Mouse (Mus musculus) midbrain, embryonic 14.5 days (tissue): Measurements from ENCODE around the gene Chkb. TPM values are rescaled to one million over a fixed set of nuclear protein-coding genes. Genes with fewer than 3 reads are reported as not detected.
"Not testable (repeated sequence)": the region's sequence is repeated elsewhere in the genome, so short reads cannot be mapped to it uniquely, and the experiment has no call there.

Experiments used
- ATAC-seq: fragments of 200-750 bp; cut with Nextera tagmentation; 2 replicates; pipeline ENCODE4 v1.8.0; 2017; ENCODE audit warnings: moderate number of reproducible peaks, moderate library complexity; ENCODE audit not compliant: low FRiP score, low TSS enrichment
- DNase-seq: peaks from one replicate; pipeline ENCODE4 v3.0.0-alpha.2; 2015
- H3K27ac ChIP-seq: fragments of 300-500 bp; sonication (generic); replicated peaks from 2 replicates; pipeline ENCODE4 v1.5.1; 2014; ENCODE audit warnings: mild to moderate bottlenecking, low read depth, low read length, moderate library complexity
- H3K27me3 ChIP-seq: fragments of 300-500 bp; sonication (generic); 2 replicates; pipeline ENCODE4 v1.6.1; 2014; ENCODE audit warnings: low read length, control low read depth, mixed read lengths; ENCODE audit not compliant: control insufficient read depth, insufficient read depth
- H3K36me3 ChIP-seq: fragments of 300-500 bp; sonication (generic); 2 replicates; pipeline ENCODE4 v1.6.1; 2014; ENCODE audit warnings: low read length, control low read depth; ENCODE audit not compliant: control insufficient read depth, insufficient read depth
- H3K4me1 ChIP-seq: fragments of 300-500 bp; sonication (generic); 2 replicates; pipeline ENCODE4 v1.6.1; 2014; ENCODE audit warnings: mild to moderate bottlenecking, antibody characterized with exemption, low read length, control low read depth; ENCODE audit not compliant: control insufficient read depth, insufficient read depth
- H3K4me2 ChIP-seq: fragments of 300-500 bp; sonication (generic); 2 replicates; pipeline ENCODE4 v1.6.1; 2014; ENCODE audit warnings: mild to moderate bottlenecking, low read length, moderate library complexity
- H3K4me3 ChIP-seq: fragments of 300-500 bp; sonication (generic); replicated peaks from 2 replicates; pipeline ENCODE4 v1.5.1; 2014; ENCODE audit warnings: low read depth, low read length
- H3K9ac ChIP-seq: fragments of 300-500 bp; sonication (generic); replicated peaks from 2 replicates; pipeline ENCODE4 v1.6.1; 2014; ENCODE audit warnings: mild to moderate bottlenecking, low read length, moderate library complexity
- H3K9me3 ChIP-seq: fragments of 300-500 bp; sonication (generic); 2 replicates; pipeline ENCODE4 v1.6.1; 2016; ENCODE audit warnings: low read length, control low read depth, mixed read lengths; ENCODE audit not compliant: control insufficient read depth
- WGBS: fragments of 180-500 bp; shearing (Covaris S2); extraction: QIAGEN DNeasy Blood & Tissue Kit; methylation state at CpG from one replicate; pipeline ENCODE4 v1.1.7; 2014; 5-methylcytosine and 5-hydroxymethylcytosine counted together
- polyA plus RNA-seq: library from polyadenylated mRNA; unstranded; fragments of >200 nt; fragmentation: Nextera tagmentation; extraction: Ambion mirVana; gene quantifications from 2 replicates; pipeline ENCODE4 v1.2.1, GENCODE M21; 2014

Chkb gene
- polyA plus RNA-seq, 1 experiment from 2014 or later = 76.3 TPM

DNA sequence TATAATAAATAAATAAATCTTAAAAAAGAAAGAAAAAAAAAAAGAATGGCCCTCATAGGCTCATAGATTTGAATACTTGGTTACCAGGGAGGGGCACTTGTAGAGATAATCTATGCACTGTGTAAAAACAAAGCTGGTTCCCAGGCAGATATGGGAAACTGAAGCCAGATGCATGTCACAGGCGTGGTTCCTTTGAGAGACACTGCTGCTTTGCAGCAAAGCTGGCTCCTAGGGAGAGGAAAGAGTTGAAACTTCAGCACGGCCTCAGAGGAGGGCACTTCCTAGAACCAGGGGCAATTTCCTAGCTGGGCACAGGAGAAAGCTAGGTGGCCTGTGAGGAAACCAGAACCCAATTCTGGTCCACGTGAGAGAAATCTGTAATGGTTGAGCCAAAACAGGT lies 4.4 kb upstream of the Chkb start:
- DNase-seq (no peak), ATAC-seq (no peak)
- no peak overlapping the region for H3K27ac ChIP-seq
- no peak overlapping the region for H3K4me3 ChIP-seq
- 67% methylated on average over 3 of the region's 3 CpGs for WGBS
- no peaks in the 10 kb centered on the region for H3K36me3 ChIP-seq
- no peaks in the 10 kb centered on the region for H3K9me3 ChIP-seq
- no peaks in the 10 kb centered on the region for H3K27me3 ChIP-seq
- no peak overlapping the region for H3K9ac ChIP-seq
- no peak overlapping the region for H3K4me2 ChIP-seq
- no peaks in the 10 kb centered on the region for H3K4me1 ChIP-seq

DNA sequence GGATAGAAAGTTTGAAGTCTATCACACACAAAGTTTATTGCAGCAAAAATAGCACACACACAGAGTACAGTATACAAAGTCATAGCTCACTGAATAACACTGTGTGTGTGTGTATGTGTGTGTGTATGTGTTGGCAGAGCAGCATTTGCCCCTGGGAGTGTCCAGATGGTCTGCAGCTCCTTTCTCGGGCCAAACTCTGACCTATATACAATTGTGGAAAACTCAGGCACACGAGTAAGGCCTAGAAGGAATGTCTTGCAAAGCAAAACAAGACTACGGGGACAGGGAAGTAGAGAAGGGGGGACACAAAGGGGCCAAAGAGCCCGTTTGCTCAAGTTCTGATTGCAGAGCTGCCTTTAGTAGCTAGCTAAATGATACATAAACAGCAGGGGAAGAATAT lies 3.2 kb upstream of the Chkb start:
- no peak overlapping the region for H3K27ac ChIP-seq
- H3K9me3 ChIP-seq = no peaks in the 10 kb centered on the region
- ATAC-seq = no peak
- 78% methylated on average over 4 of the region's 4 CpGs for WGBS
- H3K4me2 ChIP-seq = no peak overlapping the region
- no peak for DNase-seq
- H3K27me3 ChIP-seq = no peaks in the 10 kb centered on the region
- H3K9ac ChIP-seq = no peak overlapping the region
- peaks cover 1% of the 10 kb centered on the region; the same call in 1 of the 2 replicates for H3K36me3 ChIP-seq
- H3K4me3 ChIP-seq = no peak overlapping the region
- H3K4me1 ChIP-seq = peaks cover 7% of the 10 kb centered on the region; the same call in 1 of the 2 replicates

DNA sequence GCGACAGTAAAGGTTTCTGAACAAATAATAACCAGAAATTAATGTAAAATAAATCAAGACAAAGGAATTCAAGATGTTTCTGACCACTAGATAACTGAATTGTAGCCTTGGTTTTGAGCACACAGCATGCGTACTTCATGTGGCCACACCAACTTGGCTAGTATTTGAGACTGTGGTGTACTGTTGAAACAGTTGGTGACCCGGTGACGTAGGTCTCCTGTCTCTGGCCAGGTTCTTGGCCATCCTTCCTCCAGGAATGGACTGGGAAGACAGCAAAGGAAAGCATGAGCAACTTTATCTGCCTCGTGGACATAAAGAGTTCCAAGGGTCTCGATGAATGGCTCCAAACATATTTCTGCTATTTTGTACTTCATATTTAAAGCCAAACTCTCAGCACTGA lies 2.1 kb upstream of the Chkb start:
- H3K36me3 ChIP-seq = peaks cover 11% of the 10 kb centered on the region
- ATAC-seq = no peak
- no peaks in the 10 kb centered on the region for H3K9me3 ChIP-seq
- H3K27ac ChIP-seq = no peak overlapping the region
- H3K9ac ChIP-seq = no peak overlapping the region
- no peak overlapping the region for H3K4me2 ChIP-seq
- 98% methylated on average over 6 of the region's 6 CpGs for WGBS
- peaks cover 7% of the 10 kb centered on the region; the same call in 1 of the 2 replicates for H3K4me1 ChIP-seq
- H3K4me3 ChIP-seq = no peak overlapping the region
- no peaks in the 10 kb centered on the region for H3K27me3 ChIP-seq
- DNase-seq = no peak

DNA sequence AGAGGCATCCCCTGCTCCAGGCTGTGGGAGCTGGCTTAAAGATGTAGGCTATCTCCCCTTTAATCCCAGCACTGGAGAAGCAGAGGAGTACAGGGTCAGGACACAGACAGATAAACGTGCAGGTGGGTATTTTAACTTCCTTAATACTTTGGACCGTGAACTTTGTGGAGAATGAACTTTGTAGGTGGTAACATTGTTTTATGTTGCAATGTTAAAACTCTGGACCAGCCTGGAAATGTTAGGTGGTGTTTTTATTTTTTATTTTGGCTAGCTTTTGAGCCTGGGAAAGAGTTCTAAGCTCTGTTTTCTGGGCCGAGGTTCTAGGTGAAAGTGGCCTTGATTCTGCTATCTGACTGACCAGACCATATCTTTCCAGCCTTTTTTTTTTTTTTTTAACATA lies 1.6 kb upstream of the Chkb start:
- 85% methylated on average over 3 of the region's 3 CpGs for WGBS
- ATAC-seq = no peak
- H3K36me3 ChIP-seq = peaks cover 17% of the 10 kb centered on the region

DNA sequence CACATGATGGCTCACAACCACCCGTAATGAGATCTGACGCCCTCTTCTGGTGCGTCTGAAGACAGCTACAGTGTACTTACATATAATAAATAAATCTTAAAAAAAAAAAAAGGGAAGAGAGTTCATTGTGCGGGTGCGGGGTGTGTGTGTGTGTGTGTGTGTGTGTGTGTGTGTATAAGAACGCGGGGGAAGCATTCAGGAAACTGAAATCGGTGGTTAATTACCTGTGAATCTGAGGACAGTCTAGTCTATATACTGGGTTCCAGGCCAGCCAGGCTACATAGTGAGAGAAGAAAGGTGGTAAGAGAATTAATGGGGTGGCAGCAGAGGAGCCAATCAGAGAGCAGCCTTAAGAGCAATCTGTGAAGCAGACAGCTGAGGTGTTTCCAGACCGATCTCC lies 1.1 kb upstream of the Chkb start:
- WGBS = 90% methylated on average over 6 of the region's 9 CpGs
- not testable (repeated sequence) for H3K4me1 ChIP-seq, H3K27me3 ChIP-seq, H3K27ac ChIP-seq, H3K4me3 ChIP-seq, H3K9ac ChIP-seq, ATAC-seq, H3K9me3 ChIP-seq, DNase-seq
- peak overlapping the region; percentile 97; the same call in 1 of the 2 replicates for H3K4me2 ChIP-seq
- peaks cover 22% of the 10 kb centered on the region for H3K36me3 ChIP-seq

More for the DNA sequence above, 1.6 kb upstream of the Chkb start:
- Histone ChIP-seq H3K27me3 (no peaks in the 10 kb centered on the region), H3K9me3 (no peaks in the 10 kb centered on the region), H3K27ac (no peak overlapping the region), H3K4me2 (no peak overlapping the region), H3K4me1 (peaks cover 7% of the 10 kb centered on the region; the same call in 1 of the 2 replicates), H3K9ac (no peak overlapping the region), H3K4me3 (no peak overlapping the region)
- DNase-seq = no peak

DNA sequence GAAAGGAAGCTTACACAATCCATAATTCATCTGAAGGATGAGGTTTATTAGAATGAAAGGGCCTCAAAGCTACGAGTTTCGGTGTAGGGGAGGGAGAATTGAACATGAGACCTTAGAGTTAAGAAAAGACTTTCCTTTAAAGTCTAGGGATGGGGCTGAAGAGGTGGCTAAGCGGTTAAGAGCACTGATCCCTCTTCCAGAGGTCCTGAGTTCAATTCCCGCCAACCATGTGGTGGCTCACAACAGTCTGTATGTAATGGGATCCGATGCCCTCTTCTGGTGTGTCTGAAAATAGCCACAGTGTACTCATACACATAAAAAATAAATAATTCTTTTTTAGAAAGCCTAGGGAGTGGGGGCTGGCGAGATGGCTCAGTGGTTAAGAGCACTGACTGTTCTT lies 633 bp upstream of the Chkb start:
- DNase-seq (peak; percentile 29), ATAC-seq (no peak)
- Histone ChIP-seq H3K27ac (peak overlapping the region; percentile 96), H3K4me2 (peak overlapping the region; percentile 97), H3K27me3 (no peaks in the 10 kb centered on the region), H3K36me3 (peaks cover 25% of the 10 kb centered on the region), H3K4me3 (peak overlapping the region; percentile 84), H3K9ac (peak overlapping the region; percentile 79; the same call in 1 of the 2 replicates), H3K9me3 (no peaks in the 10 kb centered on the region), H3K4me1 (peaks cover 7% of the 10 kb centered on the region; the same call in 1 of the 2 replicates)
- 47% methylated on average over 6 of the region's 6 CpGs for WGBS

DNA sequence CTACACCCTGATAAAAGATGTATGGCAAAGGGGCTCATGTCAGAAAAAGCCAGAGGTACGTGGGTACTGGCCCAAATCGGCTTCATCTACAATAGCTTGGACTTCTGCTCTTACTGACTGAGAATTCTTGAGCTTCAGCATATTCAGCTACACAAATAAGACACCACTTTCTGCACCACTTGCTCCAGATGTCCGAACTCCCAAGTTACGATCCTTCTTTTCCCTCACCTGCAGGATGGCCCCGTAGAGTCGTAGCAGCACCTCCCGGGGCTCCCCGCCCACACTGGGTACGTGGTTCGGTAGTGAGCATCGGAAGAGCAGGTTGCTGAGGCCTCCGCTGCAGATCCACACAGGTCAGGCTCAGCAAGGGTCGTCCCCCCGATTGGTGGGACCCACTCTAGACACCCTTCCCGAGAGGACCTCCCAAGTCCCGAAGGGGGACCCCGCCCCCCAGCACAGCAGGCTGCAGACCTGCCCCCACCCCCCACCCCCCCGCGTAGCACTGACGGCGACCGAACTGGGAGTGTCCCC lies 822 bp downstream of the Chkb start:
- peak overlapping the region; percentile 79 for H3K9ac ChIP-seq
- H3K36me3 ChIP-seq = peaks cover 29% of the 10 kb centered on the region
- H3K27ac ChIP-seq = peak overlapping the region; percentile 96
- H3K4me2 ChIP-seq = peak overlapping the region; percentile 97
- 5% methylated on average over 22 of the region's 22 CpGs for WGBS
- peak overlapping the region; percentile 84 for H3K4me3 ChIP-seq
- DNase-seq = no peak
- no peaks in the 10 kb centered on the region for H3K27me3 ChIP-seq
- ATAC-seq = peak; percentile 55
- peaks cover 7% of the 10 kb centered on the region; the same call in 1 of the 2 replicates for H3K4me1 ChIP-seq
- H3K9me3 ChIP-seq = no peaks in the 10 kb centered on the region

DNA sequence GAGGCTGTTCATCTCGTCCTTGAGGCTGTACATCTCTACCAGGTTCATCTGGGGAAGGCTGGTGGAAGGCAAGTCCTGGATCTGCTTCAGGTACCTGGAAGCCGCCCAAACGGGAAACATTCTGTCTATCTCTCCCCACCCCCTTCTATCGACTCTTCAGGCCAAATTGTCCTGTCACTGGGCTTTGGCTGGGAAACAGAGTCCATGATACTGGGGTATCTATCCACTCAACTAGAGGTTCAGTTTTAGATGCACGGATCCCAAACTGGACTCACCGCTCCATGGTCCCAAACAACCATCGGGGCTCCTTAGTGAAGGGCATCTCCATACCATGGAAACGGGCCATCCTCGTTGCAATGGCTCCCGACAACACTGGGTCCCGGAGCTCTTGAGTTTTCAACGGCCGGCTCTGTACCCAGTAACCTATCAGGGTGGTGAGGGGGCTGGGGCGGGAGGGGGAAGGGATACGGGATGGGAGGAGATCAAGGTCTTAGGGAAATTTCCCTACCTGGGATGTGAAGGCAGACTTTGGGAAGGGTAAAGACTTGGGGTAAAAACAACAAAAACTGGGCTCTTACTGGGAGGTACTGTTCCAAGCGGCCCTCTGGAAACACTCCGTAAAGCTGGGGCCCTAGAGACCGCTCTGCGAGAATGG lies 1.4 kb downstream of the Chkb start:
- 84% methylated on average over 19 of the region's 19 CpGs for WGBS
- H3K27me3 ChIP-seq = no peaks in the 10 kb centered on the region
- H3K9me3 ChIP-seq = no peaks in the 10 kb centered on the region
- peak overlapping the region; percentile 79 for H3K9ac ChIP-seq
- DNase-seq (no peak), ATAC-seq (no peak)
- H3K4me1 ChIP-seq = peaks cover 7% of the 10 kb centered on the region; the same call in 1 of the 2 replicates
- H3K4me3 ChIP-seq = peak overlapping the region; percentile 84
- peak overlapping the region; percentile 97 for H3K4me2 ChIP-seq
- no peak overlapping the region for H3K27ac ChIP-seq
- peaks cover 30% of the 10 kb centered on the region for H3K36me3 ChIP-seq

DNA sequence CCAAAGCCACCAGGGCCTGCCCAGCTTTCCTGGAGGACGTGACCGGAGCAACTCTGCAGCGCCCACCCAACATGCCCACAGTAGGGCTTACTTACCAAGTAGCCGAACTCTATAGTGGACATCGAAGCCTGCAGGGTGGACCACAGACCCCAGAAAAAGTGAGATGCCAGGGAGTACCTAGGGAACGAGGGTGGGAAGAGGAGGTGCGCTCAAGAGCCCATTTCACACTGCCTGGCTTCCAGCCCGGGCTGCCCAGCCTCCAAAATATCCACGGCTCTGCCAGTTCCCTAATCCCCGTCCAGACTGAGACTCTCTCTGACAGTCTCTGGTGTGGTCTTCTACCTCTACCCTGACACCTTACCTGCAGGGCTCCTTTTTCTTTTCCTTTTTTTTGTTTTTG lies 3.0 kb downstream of the Chkb start:
- H3K9me3 ChIP-seq = no peaks in the 10 kb centered on the region
- no peak overlapping the region for H3K4me2 ChIP-seq
- H3K4me1 ChIP-seq = peaks cover 7% of the 10 kb centered on the region; the same call in 1 of the 2 replicates
- H3K4me3 ChIP-seq = no peak overlapping the region
- H3K36me3 ChIP-seq = peaks cover 34% of the 10 kb centered on the region
- no peak overlapping the region for H3K27ac ChIP-seq
- WGBS = 91% methylated on average over 10 of the region's 10 CpGs
- H3K9ac ChIP-seq = no peak overlapping the region
- H3K27me3 ChIP-seq = no peaks in the 10 kb centered on the region
- DNase-seq = no peak
- ATAC-seq = no peak
